Mouse (Mus musculus) heart, adult 2 months (tissue): ENCODE results near the gene C1ql1. TPM values are rescaled to one million over a fixed set of nuclear protein-coding genes. Genes with fewer than 3 reads are reported as not detected.

Source experiments
- DNase-seq, 2 experiments: peaks; one replicate each; pipeline ENCODE4 v3.0.0; 2021
- H3K27ac ChIP-seq: fragments of 200-600 bp; 2 replicates; pipeline ENCODE4 v1.8.1; 2022
- H3K27me3 ChIP-seq: fragments of 200-500 bp; 2 replicates; pipeline ENCODE4 v1.6.1; 2012; ENCODE audit warnings: mild to moderate bottlenecking, low read length, inconsistent platforms, mixed read lengths; ENCODE audit not compliant: control insufficient read depth, insufficient read depth
- H3K36me3 ChIP-seq: fragments of 200-500 bp; 2 replicates; pipeline ENCODE4 v1.6.1; 2012; ENCODE audit warnings: low read length, inconsistent platforms; ENCODE audit not compliant: control insufficient read depth, insufficient read depth
- H3K4me1 ChIP-seq: fragments of 200-500 bp; 2 replicates; pipeline ENCODE4 v1.6.1; 2011; ENCODE audit warnings: low read length; ENCODE audit not compliant: control insufficient read depth, insufficient read depth
- H3K4me3 ChIP-seq: fragments of 200-600 bp; 2 replicates; pipeline ENCODE4 v1.8.1; 2022
- H3K79me2 ChIP-seq: fragments of 200-500 bp; replicated peaks from 2 replicates; pipeline ENCODE4 v1.6.1; 2012; ENCODE audit warnings: mild to moderate bottlenecking, inconsistent platforms, low read length, moderate library complexity, mixed read lengths; ENCODE audit not compliant: control insufficient read depth, insufficient read depth
- H3K9ac ChIP-seq: fragments of 200-500 bp; 2 replicates; pipeline ENCODE4 v1.6.1; 2012; ENCODE audit warnings: low read depth, mild to moderate bottlenecking, control low read depth, inconsistent platforms, low read length, mixed read lengths
- CTCF ChIP-seq: fragments of 200-600 bp; IDR thresholded peaks from 2 replicates; pipeline ENCODE4 v1.8.1; 2022; ENCODE audit warnings: antibody characterized with exemption, mild to moderate bottlenecking, moderate library complexity
- EP300 ChIP-seq: fragments of 200-500 bp; IDR thresholded peaks from 2 replicates; pipeline ENCODE4 v1.6.1; 2011; ENCODE audit warnings: low read depth, low read length, control low read depth; ENCODE audit not compliant: insufficient read depth
- POLR2A ChIP-seq: fragments of 200-500 bp; IDR thresholded peaks from 2 replicates; pipeline ENCODE4 v1.6.1; 2011; ENCODE audit warnings: mild to moderate bottlenecking, low read depth, low read length, control low read depth; ENCODE audit not compliant: insufficient read depth
- WGBS: fragments of 180-500 bp; shearing (Covaris S2); methylation state at CpG from one replicate; pipeline ENCODE4 v1.1.7; 2018; 5-methylcytosine and 5-hydroxymethylcytosine counted together
- intact Hi-C: fragments of 180-260 bp; cut with DNase I; formaldehyde crosslinking; loops from one replicate; pipeline ENCODE4 v1.15.1; 2025
- polyA plus RNA-seq: library from polyadenylated mRNA; depleted of rRNA; stranded (reverse); fragments of >200 nt; gene quantifications from 2 replicates; pipeline ENCODE4 v1.2.3, GENCODE M21; 2012
- total RNA-seq, 2 experiments: library from RNA; stranded (reverse); gene quantifications; 2 replicates each; pipeline ENCODE4 v1.2.3; 2021

Gene C1ql1
- total and polyA plus RNA-seq, 3 experiments = 0.10 TPM; not detected in 2

DNA sequence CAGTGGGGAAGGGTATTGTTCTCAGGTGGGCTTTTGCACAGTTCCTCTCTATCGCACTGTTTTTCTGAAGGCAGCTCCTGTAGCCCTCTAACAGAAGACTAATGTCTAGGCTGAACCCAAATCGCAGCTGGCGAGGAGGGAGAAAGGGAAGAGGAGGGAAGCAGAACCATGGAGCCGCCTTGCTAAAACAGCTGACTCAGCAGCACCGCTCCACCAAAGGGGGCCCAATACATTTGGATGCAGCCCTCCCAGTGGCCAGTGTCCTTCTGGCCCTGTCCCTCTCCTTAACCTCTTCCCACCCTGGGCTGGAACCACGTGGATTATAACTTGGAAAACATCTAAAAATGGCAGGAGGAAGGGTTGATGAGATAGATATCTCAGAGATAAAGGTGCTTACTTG lies 5.3 kb downstream of the C1ql1 start:
- Histone ChIP-seq H3K4me3 (no peak overlapping the region), H3K9ac (no peak overlapping the region), H3K27ac (no peak overlapping the region), H3K79me2 (no peaks in the 10 kb centered on the region), H3K4me1 (no peaks in the 10 kb centered on the region), H3K36me3 (no peaks in the 10 kb centered on the region), H3K27me3 (peaks cover 21% of the 10 kb centered on the region)
- WGBS = 67% methylated on average over 6 of the region's 6 CpGs
- intact Hi-C loops = no loop called here
- TF ChIP-seq EP300 (no peak), POLR2A (no peak), CTCF (no peak)
- no peak for DNase-seq

DNA sequence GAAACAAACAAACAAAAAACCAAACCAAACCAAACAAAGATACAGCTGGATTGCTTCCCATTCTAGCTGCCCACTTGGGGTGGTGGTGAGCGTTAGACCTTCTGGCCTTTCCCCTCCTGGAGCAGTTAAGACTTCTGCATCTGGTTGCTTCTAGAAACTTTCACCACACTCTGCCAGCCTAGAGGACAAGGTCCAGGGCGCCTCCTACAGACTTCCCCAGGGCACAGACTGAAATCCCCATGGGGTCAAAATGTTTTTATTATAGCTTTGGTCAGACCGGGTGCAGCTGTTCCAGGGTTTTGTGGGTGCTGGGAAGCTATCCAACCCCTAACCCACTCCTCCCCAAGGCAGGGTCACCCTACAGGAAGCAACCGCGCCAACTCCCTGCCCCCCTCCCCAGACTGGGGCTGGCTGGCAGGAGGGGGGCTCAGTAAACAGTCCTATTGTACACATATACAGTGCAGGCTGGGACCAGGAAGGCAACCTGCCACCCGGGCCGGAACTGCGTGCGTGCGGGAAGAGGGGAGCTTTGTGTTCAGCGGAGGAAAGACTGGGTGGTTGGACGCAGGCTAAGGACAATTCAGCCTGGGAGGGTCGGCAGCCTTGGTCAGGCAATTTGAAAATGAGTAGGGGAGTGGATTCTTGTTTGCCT lies 7.3 kb downstream of the C1ql1 start:
- intact Hi-C loops = no loop called here
- no peaks in the 10 kb centered on the region for H3K36me3 ChIP-seq
- no peak for TF ChIP-seq POLR2A
- TF ChIP-seq EP300 = no peak
- TF ChIP-seq CTCF = no peak
- H3K4me3 ChIP-seq = no peak overlapping the region
- no peak overlapping the region for H3K9ac ChIP-seq
- no peak overlapping the region for H3K27ac ChIP-seq
- H3K27me3 ChIP-seq = peaks cover 9% of the 10 kb centered on the region; the same call in 1 of the 2 replicates
- H3K4me1 ChIP-seq = no peaks in the 10 kb centered on the region
- H3K79me2 ChIP-seq = no peaks in the 10 kb centered on the region
- no peak for DNase-seq
- WGBS = 33% methylated on average over 13 of the region's 13 CpGs

DNA sequence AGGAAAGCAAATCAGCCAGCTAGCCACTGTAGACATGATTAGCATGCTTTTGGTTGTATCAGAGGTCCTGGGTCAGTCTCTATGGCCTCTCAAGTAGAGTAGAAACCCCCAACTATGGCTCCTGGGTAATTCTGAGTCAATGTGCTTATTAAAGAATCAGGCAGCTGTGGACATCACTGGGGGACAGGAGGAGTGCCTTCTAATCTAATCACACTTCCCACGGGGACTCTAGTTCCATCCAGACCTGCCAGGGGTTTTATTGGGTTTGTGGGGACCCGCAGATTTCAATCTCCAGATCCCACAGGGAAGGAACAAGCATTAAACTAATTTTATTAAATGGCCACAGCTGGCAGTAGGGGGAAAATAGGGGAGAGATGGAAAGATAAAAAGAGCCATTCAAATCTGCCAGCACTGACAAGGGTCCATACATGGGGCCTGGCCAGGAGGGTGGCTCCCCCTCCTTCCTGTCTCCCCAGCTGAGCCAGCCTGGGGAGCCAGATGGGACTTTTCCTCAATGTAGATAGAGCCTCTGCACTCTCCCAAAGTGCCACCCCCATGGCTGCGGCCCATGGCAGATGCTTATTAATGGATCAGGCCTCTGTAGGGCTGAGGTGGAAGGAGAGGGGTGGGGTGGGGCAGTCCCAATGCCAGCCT lies 8.8 kb downstream of the C1ql1 start:
- intact Hi-C loops = no loop called here
- Histone ChIP-seq H3K4me1 (no peaks in the 10 kb centered on the region), H3K27ac (no peak overlapping the region), H3K79me2 (no peaks in the 10 kb centered on the region), H3K27me3 (0 out of 2 replicates have a peak, but pooled peaks cover 4% of the 10 kb centered on the region), H3K9ac (no peak overlapping the region), H3K4me3 (no peak overlapping the region), H3K36me3 (no peaks in the 10 kb centered on the region)
- WGBS = 69% methylated on average over 3 of the region's 3 CpGs
- TF ChIP-seq POLR2A (no peak), EP300 (no peak), CTCF (no peak)
- DNase-seq = no peak

DNA sequence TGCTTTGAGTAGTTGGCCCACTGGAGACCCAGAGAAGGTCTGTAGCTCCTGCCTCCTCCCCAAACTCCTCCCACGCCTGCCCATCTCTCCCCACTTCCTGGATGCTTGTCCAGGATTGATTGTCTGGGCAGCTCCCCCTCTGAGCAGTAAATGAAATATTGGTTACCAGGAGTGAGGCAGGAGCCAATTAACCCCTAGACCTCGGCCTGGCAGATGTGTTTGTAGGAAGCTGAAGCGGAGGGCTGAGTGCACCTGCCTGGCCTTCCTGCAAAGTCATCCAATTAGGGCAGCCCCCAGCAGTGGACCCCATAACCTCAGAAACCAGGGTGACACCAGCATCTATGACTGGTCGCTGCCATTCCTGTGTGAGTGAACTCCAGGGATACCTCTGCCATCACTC lies 10.2 kb downstream of the C1ql1 start:
- no peak for DNase-seq
- H3K4me3 ChIP-seq = no peak overlapping the region
- H3K27ac ChIP-seq = no peak overlapping the region
- intact Hi-C loops = no loop called here
- H3K27me3 ChIP-seq = 0 out of 2 replicates have a peak, but pooled peaks cover 4% of the 10 kb centered on the region
- 60% methylated on average over 4 of the region's 4 CpGs for WGBS
- H3K9ac ChIP-seq = no peak overlapping the region
- no peaks in the 10 kb centered on the region for H3K79me2 ChIP-seq
- no peak for TF ChIP-seq CTCF
- TF ChIP-seq POLR2A = no peak
- TF ChIP-seq EP300 = no peak
- H3K4me1 ChIP-seq = no peaks in the 10 kb centered on the region
- no peaks in the 10 kb centered on the region for H3K36me3 ChIP-seq

DNA sequence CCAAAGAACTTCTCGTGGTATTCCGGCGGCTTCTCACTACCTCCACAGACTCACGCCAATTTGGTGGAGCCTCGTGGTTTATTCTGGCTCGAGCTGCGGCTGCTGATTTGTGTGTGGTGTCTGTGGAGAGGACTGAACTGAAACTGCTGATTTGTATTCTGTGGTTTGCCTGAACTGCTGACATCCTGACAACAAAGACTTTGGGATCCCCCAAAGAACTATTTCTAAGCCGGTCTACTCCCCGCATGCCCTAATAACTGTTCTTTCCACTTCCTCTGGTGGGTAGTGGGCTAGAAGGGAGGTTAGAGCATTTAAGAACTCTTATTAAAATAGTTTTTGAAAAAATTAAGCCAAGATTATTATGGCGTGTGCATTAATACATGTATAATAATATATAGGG lies 15.8 kb downstream of the C1ql1 start:
- Histone ChIP-seq H3K4me3 (no peak overlapping the region), H3K27me3 (no peaks in the 10 kb centered on the region), H3K36me3 (no peaks in the 10 kb centered on the region), H3K9ac (no peak overlapping the region), H3K4me1 (no peaks in the 10 kb centered on the region), H3K79me2 (no peaks in the 10 kb centered on the region), H3K27ac (no peak overlapping the region)
- WGBS = 72% methylated on average over 10 of the region's 10 CpGs
- DNase-seq = no peak
- no peak for TF ChIP-seq EP300
- no peak for TF ChIP-seq CTCF
- TF ChIP-seq POLR2A = no peak
- intact Hi-C loops = no loop called here

DNA sequence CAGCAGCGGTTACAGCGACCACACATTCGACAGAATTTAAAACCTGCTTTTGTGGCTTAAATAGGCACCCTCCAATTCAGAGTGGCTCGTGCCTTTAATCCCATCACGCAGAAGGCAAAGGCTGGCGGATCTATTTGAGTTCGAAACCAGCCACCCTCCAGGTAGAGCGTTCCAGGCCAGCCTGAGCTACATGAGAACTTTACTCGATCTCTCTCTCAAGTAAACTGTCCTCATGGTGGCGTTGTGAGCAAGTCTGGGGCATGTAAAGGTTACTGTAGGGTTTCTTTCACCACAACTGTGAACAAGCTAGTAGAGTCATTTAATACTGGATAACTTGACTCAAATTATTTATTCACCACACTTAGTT lies 21.2 kb downstream of the C1ql1 start:
- Histone ChIP-seq H3K9ac (peak overlapping the region; percentile 61), H3K27ac (peak overlapping the region; percentile 30; the same call in 1 of the 2 replicates), H3K27me3 (no peaks in the 10 kb centered on the region), H3K36me3 (no peaks in the 10 kb centered on the region), H3K4me1 (no peaks in the 10 kb centered on the region), H3K79me2 (no peaks in the 10 kb centered on the region), H3K4me3 (peak overlapping the region; percentile 79)
- intact Hi-C loops = no loop called here
- DNase-seq = no peak
- TF ChIP-seq CTCF (0 out of 2 replicates have a peak, but pooled peaks have one; percentile 17), POLR2A (no peak)
- 3% methylated on average over 10 of the region's 10 CpGs for WGBS
